Mouse (Mus musculus) heart, postnatal 0 days (tissue): ENCODE data around the gene Lrg1. TPM values are rescaled to one million over a fixed set of nuclear protein-coding genes. Genes with fewer than 3 reads are reported as not detected.
A peak's percentile ranks its signal among the peaks of the same experiment; 100 is the strongest.

Experiments
- ATAC-seq: fragments of 200-750 bp; cut with Nextera tagmentation; 2 replicates; pipeline ENCODE4 v1.8.0; 2017; ENCODE audit warnings: low read depth, moderate number of reproducible peaks, moderate library complexity; ENCODE audit not compliant: insufficient read depth
- DNase-seq: peaks from one replicate; pipeline ENCODE4 v3.0.0-alpha.2; 2016; ENCODE audit warnings: low spot score
- H3K27ac ChIP-seq: fragments of 300-500 bp; sonication (generic); 2 replicates; pipeline ENCODE4 v1.5.1; 2014; ENCODE audit warnings: low read depth, mild to moderate bottlenecking
- H3K27me3 ChIP-seq: fragments of 300-500 bp; sonication (generic); 2 replicates; pipeline ENCODE4 v1.6.1; 2014; ENCODE audit warnings: low read length, mixed read lengths; ENCODE audit not compliant: control insufficient read depth, insufficient read depth
- H3K36me3 ChIP-seq: fragments of 300-500 bp; sonication (generic); replicated peaks from 2 replicates; pipeline ENCODE4 v1.6.1; 2014; ENCODE audit warnings: low read length, mixed read lengths; ENCODE audit not compliant: control insufficient read depth, insufficient read depth
- H3K4me1 ChIP-seq: fragments of 300-500 bp; sonication (generic); 2 replicates; pipeline ENCODE4 v1.6.1; 2014; ENCODE audit warnings: antibody characterized with exemption; ENCODE audit not compliant: control insufficient read depth, insufficient read depth
- H3K4me2 ChIP-seq: fragments of 300-500 bp; sonication (generic); 2 replicates; pipeline ENCODE4 v1.6.1; 2014; ENCODE audit warnings: low read depth, mild to moderate bottlenecking, low read length, moderate library complexity
- H3K4me3 ChIP-seq: fragments of 300-500 bp; sonication (generic); 2 replicates; pipeline ENCODE4 v1.5.1; 2014; ENCODE audit warnings: low read depth, low read length
- H3K9ac ChIP-seq: fragments of 300-500 bp; sonication (generic); replicated peaks from 2 replicates; pipeline ENCODE4 v1.6.1; 2014; ENCODE audit warnings: low read depth, low read length, mixed read lengths
- H3K9me3 ChIP-seq: fragments of 300-500 bp; sonication (generic); replicated peaks from 2 replicates; pipeline ENCODE4 v1.6.1; 2016; ENCODE audit warnings: low read length; ENCODE audit not compliant: control insufficient read depth
- CTCF ChIP-seq: IDR thresholded peaks from 2 replicates; pipeline ENCODE4 v1.5.1; 2016; ENCODE audit warnings: antibody characterized with exemption, control low read depth, low read depth
- EP300 ChIP-seq: IDR thresholded peaks from 2 replicates; pipeline ENCODE4 v1.6.1; 2016; ENCODE audit warnings: antibody characterized with exemption, low read depth
- WGBS: fragments of 180-500 bp; shearing (Covaris S2); extraction: QIAGEN DNeasy Blood & Tissue Kit; methylation state at CpG from one replicate; pipeline ENCODE4 v1.1.7; 2014; 5-methylcytosine and 5-hydroxymethylcytosine counted together
- polyA plus RNA-seq: library from polyadenylated mRNA; unstranded; fragments of >200 nt; fragmentation: Nextera tagmentation; extraction: Ambion mirVana; gene quantifications from 2 replicates; pipeline ENCODE4 v1.2.1, GENCODE M21; 2015
- total RNA-seq: library from RNA; depleted of rRNA; stranded (reverse); fragments of >200 nt; gene quantifications from 2 replicates; pipeline ENCODE4 v1.2.3, GENCODE M21; 2014; ENCODE audit warnings: low replicate concordance

Lrg1 gene
- total and polyA plus RNA-seq, 2 experiments from 2014 or later: 4.5 to 9.0 TPM

- DNase-seq: no peak
- Histone ChIP-seq H3K9me3 (no peaks in the 10 kb centered on the region), H3K27ac (no peak overlapping the region), H3K4me2 (no peak overlapping the region), H3K4me1 (peaks cover 20% of the 10 kb centered on the region), H3K36me3 (peaks cover 2% of the 10 kb centered on the region; the same call in 1 of the 2 replicates), H3K4me3 (no peak overlapping the region), H3K27me3 (no peaks in the 10 kb centered on the region), H3K9ac (no peak overlapping the region)
- no peak for ATAC-seq
- 67% methylated on average over 3 of the region's 3 CpGs for WGBS
- TF ChIP-seq CTCF (no peak), EP300 (no peak)
These were observed 9.1 kb downstream of the Lrg1 start for GRCm38 (mm10) chr17:56112743-56113142.

- no peak overlapping the region for H3K4me3 ChIP-seq
- no peaks in the 10 kb centered on the region for H3K27me3 ChIP-seq
- peak; percentile 83 for TF ChIP-seq CTCF
- TF ChIP-seq EP300: no peak
- H3K9ac ChIP-seq: no peak overlapping the region
- ATAC-seq (no peak; the same call in 1 of the 2 replicates), DNase-seq (peak; percentile 65)
- no peaks in the 10 kb centered on the region for H3K9me3 ChIP-seq
- H3K4me1 ChIP-seq: peaks cover 15% of the 10 kb centered on the region
- no peak overlapping the region for H3K27ac ChIP-seq
- WGBS: 52% methylated on average over 5 of the region's 5 CpGs
- H3K4me2 ChIP-seq: no peak overlapping the region
- H3K36me3 ChIP-seq: peaks cover 11% of the 10 kb centered on the region; the same call in 1 of the 2 replicates
These were observed 9.9 kb downstream of the Lrg1 start for GRCm38 (mm10) chr17:56111864-56112263.

- no peaks in the 10 kb centered on the region for H3K27me3 ChIP-seq
- DNase-seq: no peak
- peak overlapping the region; percentile 94; the same call in 1 of the 2 replicates for H3K27ac ChIP-seq
- H3K4me1 ChIP-seq: peaks cover 14% of the 10 kb centered on the region
- WGBS: 62% methylated on average over 1 of the region's 1 CpGs
- H3K4me3 ChIP-seq: no peak overlapping the region
- no peak for ATAC-seq
- no peak overlapping the region for H3K9ac ChIP-seq
- no peak overlapping the region for H3K4me2 ChIP-seq
- no peaks in the 10 kb centered on the region for H3K9me3 ChIP-seq
- TF ChIP-seq EP300: no peak
- no peak for TF ChIP-seq CTCF
- H3K36me3 ChIP-seq: peaks cover 12% of the 10 kb centered on the region; the same call in 1 of the 2 replicates
These were observed 10.8 kb downstream of the Lrg1 start for GRCm38 (mm10) chr17:56111021-56111420.

- no peak for ATAC-seq
- no peak for DNase-seq
These were observed 11.2 kb downstream of the Lrg1 start for GRCm38 (mm10) chr17:56110571-56110970.

GRCm38 (mm10) chr17:56109219-56110051 lies 12.4 kb downstream of the Lrg1 start, which contains the start of gene Plin4:
Gene Plin4 (minus strand): TSS chr17:56109803.
- Histone ChIP-seq H3K4me3 (peak within 1 kb of the TSS; percentile 38), H3K9me3 (no peaks in the 10 kb centered on the region), H3K36me3 (peaks cover 12% of the 10 kb centered on the region; the same call in 1 of the 2 replicates), H3K27me3 (no peaks in the 10 kb centered on the region), H3K9ac (peak within 1 kb of the TSS; percentile 64), H3K4me2 (peak within 1 kb of the TSS; percentile 63), H3K27ac (peak within 1 kb of the TSS; percentile 94), H3K4me1 (peaks cover 14% of the 10 kb centered on the region)
- DNase-seq: peak; percentile 67
- WGBS: 32% methylated on average over 10 of the region's 10 CpGs
- ATAC-seq: peak; percentile 82
- TF ChIP-seq EP300: peak; percentile 83; the same call in 1 of the 2 replicates
- 0 out of 2 replicates have a peak, but pooled peaks have one; percentile 13 for TF ChIP-seq CTCF

More at GRCm38 (mm10) chr17:56110571-56110970, 11.2 kb downstream of the Lrg1 start:
- no peak overlapping the region for H3K4me2 ChIP-seq
- WGBS: 53% methylated on average over 4 of the region's 4 CpGs
- peaks cover 14% of the 10 kb centered on the region for H3K4me1 ChIP-seq
- TF ChIP-seq CTCF (no peak), EP300 (no peak)
- H3K27ac ChIP-seq: peak overlapping the region; percentile 94
- no peak overlapping the region for H3K9ac ChIP-seq
- H3K27me3 ChIP-seq: no peaks in the 10 kb centered on the region
- no peak overlapping the region for H3K4me3 ChIP-seq
- H3K9me3 ChIP-seq: no peaks in the 10 kb centered on the region
- H3K36me3 ChIP-seq: peaks cover 12% of the 10 kb centered on the region; the same call in 1 of the 2 replicates
